Mouse (Mus musculus): ENCODE measurements at regions not wholly inside any gene's neighbourhood (a gene's known extent, or its start where the extent isn't known, plus 50 kb on each side); places are given as distances from the start of the nearest gene placed in this dataset.

DNA sequence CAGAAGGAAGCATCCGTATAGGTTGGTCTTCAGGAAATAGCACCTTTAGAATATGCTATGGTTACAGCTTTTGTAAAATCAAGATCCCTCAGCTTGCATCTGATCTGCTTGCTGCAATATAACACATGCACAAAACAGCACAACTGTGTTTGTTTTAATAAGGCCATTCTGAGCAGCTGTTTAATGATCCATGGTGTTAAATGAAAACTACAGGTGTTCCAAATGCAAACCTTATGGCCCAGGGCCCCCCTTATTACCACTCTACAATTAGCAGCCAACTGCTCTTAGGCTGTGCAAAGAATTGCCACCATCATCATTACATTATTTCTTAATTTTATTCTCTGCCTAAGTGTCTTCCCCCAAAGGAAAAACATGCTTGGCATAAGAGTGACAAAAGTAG is 280.4 kb downstream of the Smarca1 start:
- TF ChIP-seq CTCF (IDR thresholded peaks at IDR 0.05; ENCODE audit: low read depth) = no peak
- TF ChIP-seq EP300 (IDR thresholded peaks at IDR 0.05; ENCODE audit: low read depth) = no peak

Data from liver, postnatal 0 days (tissue).